Mouse (Mus musculus): ENCODE measurements around the gene Rad52. TPM values are rescaled to one million over a fixed set of nuclear protein-coding genes. Genes with fewer than 3 reads are reported as not detected.

Rad52 gene
- polyA plus RNA-seq, 1 experiment, result 12.5 TPM

GRCm38 (mm10) chr6:119892711-119893110 lies 9.8 kb upstream of the Rad52 start:
- Histone ChIP-seq H3K27ac (ENCODE audit: control insufficient read depth, insufficient read depth, low read depth, low read length) (no peak overlapping the region), H3K36me3 (ENCODE audit: control insufficient read depth, insufficient read depth, low read length) (no peaks in the 10 kb centered on the region), H3K27me3 (ENCODE audit: control insufficient read depth, insufficient read depth, low read length) (no peaks in the 10 kb centered on the region), H3K4me1 (ENCODE audit: control insufficient read depth, insufficient read depth, low read length) (peaks cover 3% of the 10 kb centered on the region; the same call in 1 of the 2 replicates), H3K4me3 (ENCODE audit: control insufficient read depth, low read depth, low read length) (no peak overlapping the region)
- TF ChIP-seq CTCF (IDR thresholded peaks at IDR 0.05; ENCODE audit: control insufficient read depth, insufficient read depth, insufficient replicate concordance, low read depth, low read length), result no peak
- no peak for TF ChIP-seq POLR2A (IDR thresholded peaks at IDR 0.05; ENCODE audit: control insufficient read depth, low read depth, low read length)

GRCm38 (mm10) chr6:119903081-119903789 lies 737 bp downstream of the Rad52 start:
- Histone ChIP-seq H3K36me3 (ENCODE audit: control insufficient read depth, insufficient read depth, low read length) (no peaks in the 10 kb centered on the region), H3K27ac (ENCODE audit: control insufficient read depth, insufficient read depth, low read depth, low read length) (peak overlapping the region; percentile 94), H3K27me3 (ENCODE audit: control insufficient read depth, insufficient read depth, low read length) (no peaks in the 10 kb centered on the region), H3K4me1 (ENCODE audit: control insufficient read depth, insufficient read depth, low read length) (peaks cover 2% of the 10 kb centered on the region; the same call in 1 of the 2 replicates), H3K4me3 (ENCODE audit: control insufficient read depth, low read depth, low read length) (peak overlapping the region; percentile 92)
- TF ChIP-seq POLR2A (IDR thresholded peaks at IDR 0.05; ENCODE audit: control insufficient read depth, low read depth, low read length), result no peak
- TF ChIP-seq CTCF (IDR thresholded peaks at IDR 0.05; ENCODE audit: control insufficient read depth, insufficient read depth, insufficient replicate concordance, low read depth, low read length), result no peak

GRCm38 (mm10) chr6:119905461-119905860 lies 3.0 kb downstream of the Rad52 start:
- no peak overlapping the region for H3K4me3 ChIP-seq (ENCODE audit: control insufficient read depth, low read depth, low read length)
- TF ChIP-seq POLR2A (IDR thresholded peaks at IDR 0.05; ENCODE audit: control insufficient read depth, low read depth, low read length) (no peak), CTCF (IDR thresholded peaks at IDR 0.05; ENCODE audit: control insufficient read depth, insufficient read depth, insufficient replicate concordance, low read depth, low read length) (no peak)
- peaks cover 2% of the 10 kb centered on the region; the same call in 1 of the 2 replicates for H3K4me1 ChIP-seq (ENCODE audit: control insufficient read depth, insufficient read depth, low read length)

GRCm38 (mm10) chr6:119912046-119912445 lies 9.5 kb downstream of the Rad52 start:
- H3K27me3 ChIP-seq (ENCODE audit: control insufficient read depth, insufficient read depth, low read length), result no peaks in the 10 kb centered on the region
- no peaks in the 10 kb centered on the region for H3K36me3 ChIP-seq (ENCODE audit: control insufficient read depth, insufficient read depth, low read length)
- no peak overlapping the region for H3K27ac ChIP-seq (ENCODE audit: control insufficient read depth, insufficient read depth, low read depth, low read length)
- H3K4me3 ChIP-seq (ENCODE audit: control insufficient read depth, low read depth, low read length), result no peak overlapping the region
- H3K4me1 ChIP-seq (ENCODE audit: control insufficient read depth, insufficient read depth, low read length), result no peaks in the 10 kb centered on the region
- TF ChIP-seq POLR2A (IDR thresholded peaks at IDR 0.05; ENCODE audit: control insufficient read depth, low read depth, low read length), result no peak
- no peak for TF ChIP-seq CTCF (IDR thresholded peaks at IDR 0.05; ENCODE audit: control insufficient read depth, insufficient read depth, insufficient replicate concordance, low read depth, low read length)

More at GRCm38 (mm10) chr6:119905461-119905860, 3.0 kb downstream of the Rad52 start:
- Histone ChIP-seq H3K27ac (ENCODE audit: control insufficient read depth, insufficient read depth, low read depth, low read length) (no peak overlapping the region), H3K27me3 (ENCODE audit: control insufficient read depth, insufficient read depth, low read length) (no peaks in the 10 kb centered on the region), H3K36me3 (ENCODE audit: control insufficient read depth, insufficient read depth, low read length) (no peaks in the 10 kb centered on the region)

- Histone ChIP-seq H3K4me1 (ENCODE audit: control insufficient read depth, insufficient read depth, low read length) (no peaks in the 10 kb centered on the region), H3K36me3 (ENCODE audit: control insufficient read depth, insufficient read depth, low read length) (peaks cover 2% of the 10 kb centered on the region), H3K4me3 (ENCODE audit: control insufficient read depth, low read depth, low read length) (no peak overlapping the region), H3K27ac (ENCODE audit: control insufficient read depth, insufficient read depth, low read depth, low read length) (no peak overlapping the region), H3K27me3 (ENCODE audit: control insufficient read depth, insufficient read depth, low read length) (no peaks in the 10 kb centered on the region)
- TF ChIP-seq POLR2A (IDR thresholded peaks at IDR 0.05; ENCODE audit: control insufficient read depth, low read depth, low read length) (no peak), CTCF (IDR thresholded peaks at IDR 0.05; ENCODE audit: control insufficient read depth, insufficient read depth, insufficient replicate concordance, low read depth, low read length) (no peak)
Measured at GRCm38 (mm10) chr6:119915710-119916109, 13.2 kb downstream of the Rad52 start.

GRCm38 (mm10) chr6:119918561-119919181 lies 16.2 kb downstream of the Rad52 start:
- TF ChIP-seq CTCF (IDR thresholded peaks at IDR 0.05; ENCODE audit: control insufficient read depth, insufficient read depth, insufficient replicate concordance, low read depth, low read length) (no peak), POLR2A (IDR thresholded peaks at IDR 0.05; ENCODE audit: control insufficient read depth, low read depth, low read length) (no peak)
- no peak overlapping the region for H3K27ac ChIP-seq (ENCODE audit: control insufficient read depth, insufficient read depth, low read depth, low read length)
- H3K36me3 ChIP-seq (ENCODE audit: control insufficient read depth, insufficient read depth, low read length), result peaks cover 3% of the 10 kb centered on the region
- H3K4me3 ChIP-seq (ENCODE audit: control insufficient read depth, low read depth, low read length), result no peak overlapping the region
- no peaks in the 10 kb centered on the region for H3K4me1 ChIP-seq (ENCODE audit: control insufficient read depth, insufficient read depth, low read length)
- no peaks in the 10 kb centered on the region for H3K27me3 ChIP-seq (ENCODE audit: control insufficient read depth, insufficient read depth, low read length)

GRCm38 (mm10) chr6:119922136-119922535 lies 19.6 kb downstream of the Rad52 start:
- Histone ChIP-seq H3K36me3 (ENCODE audit: control insufficient read depth, insufficient read depth, low read length) (peaks cover 3% of the 10 kb centered on the region), H3K4me1 (ENCODE audit: control insufficient read depth, insufficient read depth, low read length) (no peaks in the 10 kb centered on the region), H3K27me3 (ENCODE audit: control insufficient read depth, insufficient read depth, low read length) (no peaks in the 10 kb centered on the region), H3K4me3 (ENCODE audit: control insufficient read depth, low read depth, low read length) (peak overlapping the region; percentile 54; the same call in 1 of the 2 replicates), H3K27ac (ENCODE audit: control insufficient read depth, insufficient read depth, low read depth, low read length) (peak overlapping the region; percentile 44; the same call in 1 of the 2 replicates)
- no peak for TF ChIP-seq CTCF (IDR thresholded peaks at IDR 0.05; ENCODE audit: control insufficient read depth, insufficient read depth, insufficient replicate concordance, low read depth, low read length)
- no peak for TF ChIP-seq POLR2A (IDR thresholded peaks at IDR 0.05; ENCODE audit: control insufficient read depth, low read depth, low read length)
